Mouse (Mus musculus) T-cell, adult 2 months (primary cell): ENCODE data around the gene Bcl2a1b.

Source experiments
- DNase-seq: peaks from one replicate; pipeline ENCODE4 v3.0.0; 2022; ENCODE audit warnings: low spot score

The Bcl2a1b gene

DNA sequence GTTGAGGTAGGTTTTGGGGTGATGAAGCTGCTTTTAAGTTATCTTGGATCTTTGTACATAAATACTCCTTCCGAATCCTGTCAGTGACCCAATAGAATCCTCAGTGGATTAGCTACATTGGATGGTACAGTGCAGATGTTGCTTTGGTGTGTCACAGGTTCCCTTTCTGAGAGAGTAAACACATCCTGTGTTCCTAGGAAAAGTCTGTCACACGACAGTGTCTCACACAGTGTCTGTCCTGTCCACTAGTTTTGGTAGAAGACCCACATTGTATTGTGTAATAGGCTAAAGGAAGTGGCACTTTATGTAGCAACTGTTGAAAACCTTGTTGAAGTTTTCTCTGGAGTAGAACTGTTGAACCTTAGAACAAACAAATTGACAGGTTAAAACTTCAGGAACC, 54.4 kb downstream of the Bcl2a1b start:
- DNase-seq: no peak

DNA sequence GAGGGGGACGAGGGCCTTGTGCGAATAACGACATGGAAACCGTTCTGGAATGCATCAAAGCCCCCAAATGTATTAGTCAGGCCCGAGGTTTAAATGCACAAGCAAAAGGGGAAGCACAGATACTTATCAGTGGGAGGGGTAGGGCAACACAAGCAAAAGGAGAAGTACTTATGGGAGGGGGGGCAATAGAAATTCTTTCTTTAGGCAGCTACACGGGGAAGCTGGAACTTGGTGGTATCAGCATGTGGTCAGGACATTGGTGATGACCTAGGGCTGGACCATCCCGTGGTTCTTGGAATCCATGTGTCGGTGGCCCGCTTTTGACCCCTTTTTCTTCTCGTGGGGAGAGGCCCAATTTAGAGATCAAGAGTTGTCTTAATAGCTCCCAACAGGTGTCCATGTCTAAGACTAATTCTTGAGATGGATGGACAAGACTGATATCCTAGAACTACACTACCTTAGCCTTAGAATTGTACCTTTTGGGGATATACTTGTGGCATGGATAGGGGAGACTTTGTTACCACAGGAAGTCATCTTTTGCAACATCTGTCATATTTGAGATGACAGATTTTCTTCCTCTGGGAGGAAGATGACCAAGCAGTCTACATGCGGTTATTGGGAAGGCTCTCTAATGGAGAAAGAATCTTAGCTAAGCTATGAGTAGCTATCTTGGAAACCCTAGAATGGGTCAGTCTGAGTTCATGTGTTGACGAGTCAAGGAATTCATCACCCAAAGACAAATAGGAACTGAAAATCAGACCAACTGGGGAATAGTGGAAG, 57.7 kb downstream of the Bcl2a1b start:
- DNase-seq: no peak
